Mouse (Mus musculus): ENCODE results near the gene Lysmd1.
A peak's percentile ranks its signal among the peaks of the same experiment; 100 is the strongest.

The Lysmd1 gene

DNA sequence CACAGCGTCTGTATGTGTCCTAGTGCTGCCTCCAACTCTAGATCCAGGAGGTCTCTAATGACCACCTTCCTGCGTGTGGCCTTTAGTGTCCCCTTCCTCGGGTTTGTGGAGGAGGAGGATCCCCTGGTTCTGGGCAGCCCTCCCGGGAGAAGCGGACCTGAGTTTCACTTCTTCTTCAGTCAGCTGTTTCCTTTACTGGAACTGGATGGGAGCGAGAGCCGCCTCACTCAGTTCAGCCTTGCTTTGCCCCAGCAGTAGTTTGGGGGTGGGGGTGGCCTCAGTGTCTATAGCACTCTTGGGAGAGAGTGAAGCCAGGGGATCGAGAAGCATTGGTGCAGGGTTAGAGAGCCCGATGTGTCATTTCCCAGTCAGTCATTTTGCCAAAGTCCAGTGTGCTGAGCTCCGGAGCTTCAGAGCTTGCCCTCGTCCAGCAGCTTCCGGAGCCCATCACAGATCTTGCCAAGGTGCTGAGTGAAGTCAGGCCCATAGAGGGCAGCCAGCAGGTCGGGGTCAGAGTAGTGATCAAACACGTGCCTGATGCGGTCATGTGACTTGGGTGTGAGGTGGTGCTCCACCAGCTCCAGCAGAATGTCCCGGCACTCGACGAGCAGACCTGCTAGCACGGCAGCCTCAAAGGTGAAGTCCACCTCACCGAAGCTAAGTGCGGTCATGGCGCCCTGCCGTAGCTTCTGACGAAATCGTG, 5.8 kb downstream of the Lysmd1 start:
- DNase-seq (ENCODE audit: low spot score), result no peak

- DNase-seq (ENCODE audit: low spot score), result no peak
Observed at GRCm38 (mm10) chr3:95140289-95140595, 6.4 kb downstream of the Lysmd1 start.

DNA sequence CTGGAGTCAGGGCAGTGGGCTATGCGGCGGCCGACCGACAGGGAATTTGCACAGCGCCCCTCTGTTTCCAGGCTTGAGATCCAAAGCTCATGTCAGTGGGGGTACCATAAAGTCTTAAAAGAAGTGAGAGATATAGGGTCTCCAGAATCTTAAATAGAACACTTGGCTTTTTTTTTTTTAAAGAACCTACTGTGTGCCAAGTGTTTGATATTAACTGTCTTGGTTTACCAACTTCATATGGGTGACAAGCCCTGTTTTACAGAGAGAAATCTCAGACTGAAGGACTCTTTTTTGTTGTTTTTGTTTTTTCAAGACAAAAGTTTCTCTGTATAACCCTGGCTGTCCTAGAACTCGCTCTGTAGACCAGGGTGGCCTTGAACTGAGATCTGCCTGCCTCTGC, 6.9 kb downstream of the Lysmd1 start:
- DNase-seq (ENCODE audit: low spot score), result no peak

- no peak for DNase-seq (ENCODE audit: low spot score)
Observed at GRCm38 (mm10) chr3:95141474-95141873, 7.6 kb downstream of the Lysmd1 start.

DNA sequence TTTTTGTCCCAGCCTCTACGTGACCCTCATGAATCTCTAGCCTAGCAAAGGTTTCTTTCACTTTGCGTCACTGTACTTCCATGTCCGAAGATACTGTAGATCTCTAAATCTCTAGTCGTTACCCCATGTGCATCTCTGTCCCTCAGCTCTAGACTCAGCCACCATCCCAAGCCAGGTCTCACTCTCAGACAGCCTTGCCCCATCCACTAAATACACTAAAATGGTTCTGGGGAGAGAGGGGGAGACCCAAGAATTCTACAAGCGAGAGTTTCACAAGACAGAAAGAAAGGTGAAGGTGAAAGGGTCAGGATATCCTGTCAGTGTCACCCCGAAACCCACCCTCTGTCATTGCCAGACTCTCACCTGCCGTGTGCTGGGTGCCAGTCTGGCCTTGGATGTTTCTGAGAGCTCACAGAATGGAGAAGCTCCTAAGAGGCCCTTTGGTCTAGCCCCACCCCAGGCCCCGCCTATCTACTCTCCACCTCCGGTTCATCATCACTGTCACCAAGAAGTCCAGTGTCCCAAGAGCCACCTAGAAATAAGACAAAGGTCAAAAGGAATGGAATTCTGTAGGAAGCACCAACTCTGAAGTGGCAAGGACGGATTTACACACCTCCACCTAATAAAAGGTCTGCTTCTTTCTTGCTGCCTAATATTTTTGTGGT, 8.2 kb downstream of the Lysmd1 start, which contains the start of gene Tnfaip8l2:
Gene Tnfaip8l2, minus strand, starts transcription at position 409 of the 665 bp plus-strand sequence.
- no peak for DNase-seq (ENCODE audit: low spot score)

- DNase-seq (ENCODE audit: low spot score), result peak; percentile 89
Observed at GRCm38 (mm10) chr3:95142617-95143011, 8.7 kb downstream of the Lysmd1 start.

GRCm38 (mm10) chr3:95147924-95148323, 14.0 kb downstream of the Lysmd1 start:
- no peak for DNase-seq (ENCODE audit: low spot score)

- no peak for DNase-seq (ENCODE audit: low spot score)
Observed at GRCm38 (mm10) chr3:95153874-95154273, 20.0 kb downstream of the Lysmd1 start.

DNA sequence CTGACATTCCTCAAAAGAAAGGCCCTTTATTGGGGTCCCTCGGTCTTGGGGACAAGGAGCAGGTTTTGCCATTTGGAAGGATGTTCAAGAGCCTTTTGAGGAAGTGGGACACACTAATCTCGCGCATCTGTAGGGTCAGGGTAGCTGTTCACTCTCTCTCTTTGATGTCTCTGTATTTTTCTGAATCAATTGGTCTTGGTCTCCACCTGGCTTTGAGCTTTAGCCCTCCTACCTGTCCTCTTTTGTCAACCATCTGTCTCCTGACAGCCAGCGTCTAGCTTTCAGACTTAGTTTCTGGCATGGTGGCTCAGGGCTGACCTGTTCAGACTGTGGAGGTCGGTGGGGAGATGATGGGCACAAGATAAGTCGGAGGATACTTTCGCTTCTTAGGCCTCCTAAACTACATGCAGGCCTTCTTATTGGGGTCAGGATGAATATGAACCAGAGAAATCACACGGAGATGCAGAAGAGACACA, 25.7 kb downstream of the Lysmd1 start:
- no peak for DNase-seq (ENCODE audit: low spot score)

DNA sequence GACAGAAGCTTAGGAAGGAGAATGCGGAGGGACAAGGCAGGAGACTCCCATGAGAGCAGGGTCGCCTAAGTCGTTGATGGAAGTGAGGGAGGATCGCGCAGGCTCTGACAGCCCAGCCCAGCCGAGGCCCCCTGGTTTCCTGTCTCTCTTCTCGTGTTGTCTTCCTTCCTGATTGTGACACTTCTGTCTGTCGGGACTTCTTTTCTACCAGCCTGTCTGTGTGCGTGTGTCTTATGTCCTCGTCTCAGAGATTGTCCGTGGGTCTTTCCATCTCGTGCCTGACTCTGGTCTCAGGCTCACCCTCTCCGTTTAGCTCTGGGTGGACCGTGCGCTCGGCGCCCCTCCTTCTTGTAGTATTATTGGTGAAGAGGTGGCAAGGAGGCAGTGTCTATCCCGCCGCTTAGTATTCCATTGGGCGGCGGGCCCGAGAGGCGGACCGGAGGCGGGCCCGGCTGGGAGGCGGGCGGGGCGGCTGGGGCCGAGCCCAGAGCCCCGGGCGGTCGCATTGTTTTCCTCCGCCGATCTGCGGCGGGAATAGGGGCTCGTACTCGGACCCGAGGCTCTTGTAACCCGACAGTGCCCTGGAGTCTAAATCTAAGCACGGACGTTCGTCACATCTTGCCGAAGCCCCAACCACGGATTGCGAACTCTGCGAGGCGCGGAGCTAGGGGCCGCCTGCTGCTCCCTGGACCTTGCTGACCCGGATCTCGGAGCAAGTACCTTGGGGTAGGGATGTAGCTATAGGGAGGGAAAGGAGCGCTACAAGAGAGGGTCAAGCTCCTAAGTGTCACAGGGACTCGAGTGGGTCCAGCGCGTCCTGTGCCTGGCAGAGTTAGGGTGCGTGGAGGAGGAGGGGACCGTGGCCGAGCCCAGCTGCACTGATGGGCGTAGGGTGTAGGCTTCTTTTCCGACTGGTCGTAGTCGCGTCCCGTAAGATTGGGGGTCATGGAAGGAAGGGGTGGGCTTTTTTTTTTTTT, 26.4 kb downstream of the Lysmd1 start, which contains the start of gene Sema6c:
Gene Sema6c, plus strand, starts transcription at position 471 of the 977 bp plus-strand sequence.
- DNase-seq (ENCODE audit: low spot score), result peak; percentile 82

DNA sequence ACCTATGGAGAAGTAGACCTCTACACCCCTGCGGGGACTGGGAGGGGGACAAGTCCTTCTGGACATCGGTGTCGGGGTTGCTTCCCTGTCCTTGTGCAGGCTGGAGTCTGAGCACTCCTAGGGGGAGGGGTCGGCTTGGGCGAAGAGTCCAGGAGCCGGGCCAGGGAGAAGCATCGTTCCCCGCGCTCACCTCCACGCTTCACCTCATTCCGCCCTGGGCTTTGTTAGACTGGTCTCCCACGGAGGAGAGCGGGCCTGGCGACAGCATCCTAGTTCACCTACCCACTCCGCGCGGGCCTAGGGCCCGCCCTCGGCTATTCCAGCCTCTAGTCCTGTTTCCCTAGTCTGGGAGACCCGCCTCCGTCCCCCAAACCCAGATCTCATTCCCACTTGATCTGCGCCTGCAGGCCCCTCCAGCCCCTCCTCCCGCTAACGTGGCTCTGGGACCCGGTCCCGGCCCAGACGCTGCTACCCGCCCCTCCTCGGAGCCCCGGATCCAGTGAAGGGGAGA, 27.2 kb downstream of the Lysmd1 start:
- no peak for DNase-seq (ENCODE audit: low spot score)

GRCm38 (mm10) chr3:95161618-95162344, 27.9 kb downstream of the Lysmd1 start:
- no peak for DNase-seq (ENCODE audit: low spot score)

DNA sequence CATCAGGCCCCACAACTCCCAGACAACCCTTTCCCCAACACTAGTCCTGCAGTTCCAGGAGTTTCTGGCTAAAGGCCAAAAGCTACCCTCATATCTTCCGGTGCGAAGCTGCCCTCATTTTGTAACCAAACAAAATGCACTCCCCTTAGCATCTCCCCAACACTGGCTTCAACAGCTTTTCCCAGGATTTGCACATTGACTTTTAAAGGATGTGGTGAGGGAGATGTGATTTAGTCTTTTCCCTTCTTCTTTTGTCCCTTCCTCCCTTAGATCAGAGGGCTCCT, 28.4 kb downstream of the Lysmd1 start:
- no peak for DNase-seq (ENCODE audit: low spot score)

- DNase-seq (ENCODE audit: low spot score), result no peak
Observed at GRCm38 (mm10) chr3:95163419-95164255, 29.7 kb downstream of the Lysmd1 start.

DNA sequence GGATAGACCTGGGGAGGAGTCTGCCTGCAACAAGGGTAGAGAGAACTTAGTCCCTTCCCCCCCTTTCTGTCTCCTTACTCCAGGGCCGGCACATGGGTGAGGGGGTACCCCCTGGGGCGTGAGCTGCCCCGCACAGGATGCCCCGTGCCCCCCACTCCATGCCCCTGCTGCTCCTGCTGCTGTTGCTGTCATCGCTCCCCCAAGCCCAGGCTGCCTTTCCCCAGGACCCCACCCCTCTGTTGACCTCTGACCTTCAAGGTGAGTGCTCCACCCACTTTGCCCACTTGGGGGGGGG, 30.3 kb downstream of the Lysmd1 start:
- DNase-seq (ENCODE audit: low spot score), result no peak

DNA sequence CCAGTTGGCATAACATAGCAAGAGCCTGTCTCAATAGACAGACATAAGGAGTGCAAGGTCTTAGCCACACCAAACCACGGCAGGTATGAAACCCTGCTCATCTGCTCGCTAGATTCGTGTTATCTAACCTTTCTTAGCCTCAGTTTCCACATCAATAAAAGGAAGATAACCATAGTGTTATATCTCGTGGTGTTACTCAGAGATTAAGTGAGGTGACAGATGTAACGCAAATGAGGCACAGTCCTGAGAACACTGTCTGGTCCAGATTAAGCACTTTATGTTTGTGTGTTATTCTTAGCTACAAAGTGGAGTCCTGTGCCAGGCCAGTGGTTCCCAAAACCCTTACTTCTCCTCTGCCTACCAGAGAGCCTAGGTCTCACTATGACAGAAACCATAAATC, 31.0 kb downstream of the Lysmd1 start:
- no peak for DNase-seq (ENCODE audit: low spot score)

- no peak for DNase-seq (ENCODE audit: low spot score)
Observed at GRCm38 (mm10) chr3:95169996-95170395, 36.1 kb downstream of the Lysmd1 start.

GRCm38 (mm10) chr3:95171105-95171504, 37.2 kb downstream of the Lysmd1 start:
- DNase-seq (ENCODE audit: low spot score), result no peak

GRCm38 (mm10) chr3:95172526-95173255, 38.8 kb downstream of the Lysmd1 start:
- DNase-seq (ENCODE audit: low spot score), result peak; percentile 8

GRCm38 (mm10) chr3:95173256-95173949, 39.5 kb downstream of the Lysmd1 start:
- peak; percentile 15 for DNase-seq (ENCODE audit: low spot score)
